Mouse (Mus musculus) splenic B cell, adult 2 months (primary cell): ENCODE measurements around the gene Bmpr2.

Experiments
- DNase-seq: peaks from one replicate; pipeline ENCODE4 v3.0.0-alpha.2; 2011; ENCODE audit warnings: low read depth, low spot score
- H3K27me3 ChIP-seq: 2 replicates; pipeline ENCODE4 v1.6.1; 2012; ENCODE audit warnings: mild to moderate bottlenecking, low read length, moderate library complexity, mixed read lengths; ENCODE audit not compliant: control insufficient read depth, poor library complexity, insufficient read depth, severe bottlenecking
- H3K36me3 ChIP-seq: 2 replicates; pipeline ENCODE4 v1.6.1; 2012; ENCODE audit warnings: mild to moderate bottlenecking, low read length, moderate library complexity, mixed read lengths; ENCODE audit not compliant: control insufficient read depth, poor library complexity, insufficient read depth, severe bottlenecking

The Bmpr2 gene

DNA sequence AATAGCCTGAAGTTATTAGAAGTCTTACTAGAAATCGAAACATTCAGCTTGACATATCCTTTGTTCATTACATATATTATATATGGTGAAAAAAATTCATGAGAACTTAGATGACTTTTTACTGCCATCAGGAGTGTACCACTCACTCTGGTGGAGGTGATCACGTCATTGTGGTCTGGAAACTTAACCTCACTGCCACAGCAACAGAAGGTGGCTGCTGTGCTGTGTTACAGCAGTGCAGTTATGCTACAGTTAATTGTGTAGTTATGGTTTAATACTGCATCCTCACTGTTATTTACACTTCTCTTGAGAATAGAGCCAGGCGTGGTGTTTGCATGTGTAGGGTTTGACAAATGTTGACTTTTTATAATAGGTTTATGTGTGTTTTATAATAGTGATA lies 154.2 kb downstream of the Bmpr2 start:
- no peaks in the 10 kb centered on the region for H3K36me3 ChIP-seq
- DNase-seq = peak; percentile 44
- H3K27me3 ChIP-seq = no peaks in the 10 kb centered on the region

- no peak for DNase-seq
- H3K36me3 ChIP-seq = no peaks in the 10 kb centered on the region
Observed at GRCm38 (mm10) chr1:59918075-59918474, 154.9 kb downstream of the Bmpr2 start.

GRCm38 (mm10) chr1:59923201-59923600 lies 160.0 kb downstream of the Bmpr2 start:
- Histone ChIP-seq H3K27me3 (no peaks in the 10 kb centered on the region), H3K36me3 (no peaks in the 10 kb centered on the region)
- no peak for DNase-seq

More at GRCm38 (mm10) chr1:59918075-59918474, 154.9 kb downstream of the Bmpr2 start:
- H3K27me3 ChIP-seq = no peaks in the 10 kb centered on the region

DNA sequence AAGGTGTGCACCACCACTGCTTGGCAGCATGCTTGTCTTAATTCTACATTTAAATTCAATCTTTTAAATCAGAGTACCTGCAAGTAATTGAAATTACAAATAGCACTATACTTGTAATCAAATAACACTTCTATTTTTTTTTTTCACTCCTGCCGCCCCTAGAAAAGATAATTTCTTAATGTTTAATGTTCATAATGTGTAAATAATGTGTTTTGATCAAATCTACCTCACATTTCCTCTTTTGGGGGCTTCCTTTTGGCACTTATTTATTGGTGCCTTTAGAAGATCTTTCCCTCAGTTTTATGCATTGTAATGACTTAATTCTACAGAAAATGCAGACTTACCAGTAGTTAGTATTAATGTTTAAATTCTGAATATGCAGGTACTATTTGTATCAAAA lies 160.5 kb downstream of the Bmpr2 start:
- no peaks in the 10 kb centered on the region for H3K27me3 ChIP-seq
- no peaks in the 10 kb centered on the region for H3K36me3 ChIP-seq
- no peak for DNase-seq

GRCm38 (mm10) chr1:59924411-59924810 lies 161.2 kb downstream of the Bmpr2 start:
- Histone ChIP-seq H3K27me3 (no peaks in the 10 kb centered on the region), H3K36me3 (no peaks in the 10 kb centered on the region)
- DNase-seq = no peak

- no peaks in the 10 kb centered on the region for H3K27me3 ChIP-seq
- DNase-seq = no peak
- no peaks in the 10 kb centered on the region for H3K36me3 ChIP-seq
Observed at GRCm38 (mm10) chr1:59926021-59926672, 162.9 kb downstream of the Bmpr2 start.

DNA sequence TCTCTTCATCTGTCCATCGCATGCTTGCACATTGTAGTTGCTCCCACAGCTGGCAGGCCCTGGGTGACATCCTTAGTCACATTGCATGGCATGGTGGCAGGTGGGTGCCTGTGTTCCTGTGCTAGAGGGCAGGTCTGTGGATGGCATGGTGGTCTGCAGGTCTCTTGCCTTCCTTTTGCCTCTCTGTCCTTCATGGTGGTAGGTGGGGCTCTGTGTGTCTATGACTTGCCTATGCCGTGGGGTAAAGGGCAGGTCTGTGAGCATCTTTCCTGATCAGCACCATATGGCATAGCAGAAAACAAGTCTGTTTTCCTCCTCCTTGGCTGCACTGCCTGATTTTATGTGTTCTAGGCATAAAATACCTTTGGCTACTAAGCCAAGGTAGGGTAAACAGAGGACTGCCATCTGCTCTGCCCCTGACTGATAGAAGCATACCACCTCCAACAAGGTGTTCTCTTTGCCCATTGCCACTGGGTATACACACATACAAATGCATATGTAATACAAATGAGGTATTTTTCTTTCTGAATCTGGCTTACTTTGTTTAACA lies 164.0 kb downstream of the Bmpr2 start:
- no peaks in the 10 kb centered on the region for H3K27me3 ChIP-seq
- DNase-seq = no peak
- no peaks in the 10 kb centered on the region for H3K36me3 ChIP-seq
